Mouse (Mus musculus): Measurements from ENCODE around the gene A3galt2. TPM values are rescaled to one million over a fixed set of nuclear protein-coding genes. Genes with fewer than 3 reads are reported as not detected.

The A3galt2 gene
- total RNA-seq, 2 experiments from 2014 or later = 0.42 to 0.75 TPM

GRCm38 (mm10) chr4:128727019-128727720 lies 28.0 kb upstream of the A3galt2 start:
- intact Hi-C loops (cut with DNase I) = no loop called here
- DNase-seq (ENCODE audit: low spot score in 2 of 2) = peak; percentile 51 to 81

GRCm38 (mm10) chr4:128727721-128728430 lies 27.3 kb upstream of the A3galt2 start:
- intact Hi-C loops (cut with DNase I) = no loop called here

DNA sequence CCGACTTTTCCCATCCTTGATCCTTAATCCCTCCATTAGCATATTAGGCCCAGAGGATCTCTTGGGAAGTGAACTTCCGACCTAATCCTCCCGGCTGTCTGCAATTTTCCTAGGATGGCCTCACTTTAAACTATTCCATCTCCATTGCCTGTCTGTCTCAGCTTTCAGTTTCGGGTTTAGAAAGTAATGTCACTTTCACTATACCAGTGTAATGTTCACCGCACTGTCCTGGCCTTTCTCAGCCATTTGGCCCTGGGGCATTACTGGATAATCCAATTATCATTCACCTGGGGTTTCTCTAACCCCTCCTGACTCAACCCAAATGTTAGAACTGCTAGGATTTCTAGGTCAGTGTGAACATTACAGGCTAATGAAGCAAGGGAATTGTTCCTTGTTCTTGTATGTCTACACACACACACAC lies 26.7 kb upstream of the A3galt2 start:
- intact Hi-C loops (cut with DNase I) = no loop called here

More at GRCm38 (mm10) chr4:128727721-128728430, 27.3 kb upstream of the A3galt2 start:
- DNase-seq (ENCODE audit: low spot score in 2 of 2) = no peak

DNA sequence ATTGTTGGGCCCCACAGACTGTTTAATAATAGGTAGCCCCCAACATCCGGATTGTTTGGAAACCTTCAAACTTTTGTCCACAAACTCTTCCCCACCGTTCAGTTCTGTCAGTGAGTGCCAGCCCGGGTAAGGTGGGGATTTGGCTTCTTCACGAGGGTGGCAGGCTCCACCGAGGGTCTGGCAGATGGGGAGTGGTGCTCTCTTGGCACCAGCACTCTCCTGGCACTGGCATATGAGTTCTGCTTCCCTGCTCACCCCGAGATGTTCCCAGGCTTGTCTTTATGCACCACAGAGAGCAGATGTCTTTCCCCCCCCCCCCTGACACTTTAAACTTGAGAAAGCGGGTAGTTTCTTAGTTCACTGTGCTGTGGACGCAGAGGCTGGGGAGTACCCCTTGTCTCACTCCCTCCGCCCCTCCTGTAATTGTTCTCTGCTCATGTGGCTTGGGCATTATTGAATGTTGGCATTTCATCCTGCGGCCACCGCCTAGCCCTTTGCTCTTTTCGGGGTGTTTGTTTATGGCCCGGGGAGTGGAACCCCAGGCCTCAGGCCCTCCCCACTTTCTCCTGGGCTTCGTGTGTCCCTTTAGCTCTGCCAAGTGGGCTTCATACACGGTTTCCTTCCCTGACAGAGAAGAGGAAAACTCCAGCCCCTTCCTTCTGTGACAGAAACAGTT lies 26.0 kb upstream of the A3galt2 start:
- no peak for DNase-seq (ENCODE audit: low spot score in 2 of 2)
- intact Hi-C loops (cut with DNase I) = no loop called here

More for the DNA sequence above, 26.7 kb upstream of the A3galt2 start:
- DNase-seq (ENCODE audit: low spot score in 2 of 2) = no peak

DNA sequence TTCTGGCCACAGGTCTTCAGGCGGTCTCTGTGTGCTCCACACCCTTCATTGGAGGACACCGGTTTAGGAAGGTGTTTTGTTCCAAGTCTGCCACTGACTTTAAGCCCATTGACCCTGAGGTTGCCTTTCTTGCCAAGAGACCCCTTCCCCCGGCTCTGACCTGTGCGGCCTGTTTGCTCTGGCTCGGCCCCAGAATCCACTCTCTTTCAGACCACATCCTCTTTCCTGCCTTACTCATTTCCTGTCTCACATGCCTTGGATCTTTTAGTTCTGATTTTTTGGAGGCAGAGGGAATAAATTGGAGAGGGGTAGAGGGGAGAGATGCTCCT lies 25.5 kb upstream of the A3galt2 start:
- intact Hi-C loops (cut with DNase I) = no loop called here
- DNase-seq (ENCODE audit: low spot score in 2 of 2) = no peak

DNA sequence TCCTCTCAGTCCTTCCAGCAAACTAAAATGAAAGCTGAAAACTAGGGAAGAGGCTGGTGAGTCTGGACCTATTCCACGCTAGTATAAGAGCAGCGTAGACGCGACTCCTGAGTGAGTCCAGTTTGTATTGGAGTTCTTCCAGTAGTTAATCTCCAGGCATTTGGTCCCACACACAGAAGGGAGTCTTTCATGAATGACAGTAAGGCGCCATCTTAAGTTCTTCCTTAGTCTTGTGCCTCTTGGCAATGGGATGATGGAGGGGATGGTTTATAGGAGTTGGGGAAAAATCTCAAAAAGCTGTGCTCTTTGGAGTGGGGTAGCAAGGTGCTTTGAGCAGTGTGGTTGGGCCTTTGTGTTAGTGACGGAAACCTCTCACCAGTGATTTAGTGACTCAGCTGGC lies 24.9 kb upstream of the A3galt2 start:
- DNase-seq (ENCODE audit: low spot score in 2 of 2) = no peak
- intact Hi-C loops (cut with DNase I) = no loop called here

DNA sequence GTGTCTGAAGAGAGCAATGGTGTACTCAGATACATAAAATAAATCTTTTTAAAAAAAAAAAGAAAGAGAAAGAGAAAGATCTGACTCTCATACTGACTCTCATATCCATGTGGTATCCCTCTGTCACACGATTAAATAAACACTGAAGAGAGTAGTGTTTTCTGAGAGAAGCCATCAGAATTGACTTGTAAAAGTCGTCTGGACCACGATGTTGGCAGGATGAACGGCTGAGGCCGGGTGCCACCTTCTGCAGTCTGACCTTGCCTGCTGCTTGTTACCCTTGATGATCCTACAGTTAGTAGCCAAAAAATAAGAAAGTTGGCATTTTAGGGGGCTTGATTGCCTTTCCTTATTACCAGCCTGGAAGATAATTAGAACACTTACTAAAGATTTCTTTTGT lies 22.4 kb upstream of the A3galt2 start:
- no peak for DNase-seq (ENCODE audit: low spot score in 2 of 2)
- intact Hi-C loops (cut with DNase I) = no loop called here

GRCm38 (mm10) chr4:128733496-128733895 lies 21.7 kb upstream of the A3galt2 start:
- no peak for DNase-seq (ENCODE audit: low spot score in 2 of 2)
- intact Hi-C loops (cut with DNase I) = no loop called here

GRCm38 (mm10) chr4:128734217-128734616 lies 20.9 kb upstream of the A3galt2 start:
- peak; percentile 52 to 68 for DNase-seq (ENCODE audit: low spot score in 2 of 2)
- intact Hi-C loops (cut with DNase I) = no loop called here

- DNase-seq (ENCODE audit: low spot score in 2 of 2) = peak in 1 of 2 experiments; percentile 57
- intact Hi-C loops (cut with DNase I) = no loop called here
Measured at GRCm38 (mm10) chr4:128734721-128735671, 20.2 kb upstream of the A3galt2 start.

- DNase-seq (ENCODE audit: low spot score in 2 of 2) = no peak
- intact Hi-C loops (cut with DNase I) = no loop called here
Measured at GRCm38 (mm10) chr4:128737137-128737589, 18.0 kb upstream of the A3galt2 start.

- intact Hi-C loops (cut with DNase I) = no loop called here
- no peak for DNase-seq (ENCODE audit: low spot score in 2 of 2)
Measured at GRCm38 (mm10) chr4:128737825-128738610, 17.1 kb upstream of the A3galt2 start.

GRCm38 (mm10) chr4:128740878-128741277 lies 14.3 kb upstream of the A3galt2 start:
- intact Hi-C loops (cut with DNase I) = no loop called here
- DNase-seq (ENCODE audit: low spot score in 2 of 2) = no peak

- no peak for DNase-seq (ENCODE audit: low spot score in 2 of 2)
- intact Hi-C loops (cut with DNase I) = no loop called here
Measured at GRCm38 (mm10) chr4:128741906-128742305, 13.3 kb upstream of the A3galt2 start.

DNA sequence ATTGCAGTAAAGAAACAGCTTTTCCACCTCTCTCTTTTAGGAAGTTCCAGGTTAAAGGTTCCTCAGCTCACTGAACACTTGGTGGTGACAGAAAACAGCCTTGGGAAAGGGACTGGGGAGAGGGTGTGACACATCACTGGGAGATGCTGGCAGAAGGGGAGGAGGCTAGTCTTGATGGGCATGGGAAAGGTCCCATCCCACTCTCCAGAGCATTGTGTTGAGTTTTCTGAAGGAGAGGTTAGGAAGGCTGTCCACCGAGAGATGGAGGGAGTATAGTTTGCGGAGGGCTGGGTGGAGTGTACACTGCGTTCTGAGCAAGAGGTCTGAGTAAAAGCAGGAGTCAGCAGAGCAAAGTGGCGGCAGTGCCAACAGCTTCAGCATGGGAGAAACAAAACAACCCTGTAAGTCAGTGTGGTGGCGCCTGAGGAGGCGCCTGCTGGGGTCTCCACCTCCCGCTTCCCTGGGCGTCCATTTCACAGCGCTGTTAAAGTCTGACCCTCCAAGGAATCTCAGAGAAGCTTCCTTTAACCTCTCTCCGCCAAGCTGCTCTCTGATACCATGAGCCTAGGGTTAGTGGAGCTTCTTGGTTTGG lies 12.7 kb upstream of the A3galt2 start:
- intact Hi-C loops (cut with DNase I) = no loop called here
- no peak for DNase-seq (ENCODE audit: low spot score in 2 of 2)

DNA sequence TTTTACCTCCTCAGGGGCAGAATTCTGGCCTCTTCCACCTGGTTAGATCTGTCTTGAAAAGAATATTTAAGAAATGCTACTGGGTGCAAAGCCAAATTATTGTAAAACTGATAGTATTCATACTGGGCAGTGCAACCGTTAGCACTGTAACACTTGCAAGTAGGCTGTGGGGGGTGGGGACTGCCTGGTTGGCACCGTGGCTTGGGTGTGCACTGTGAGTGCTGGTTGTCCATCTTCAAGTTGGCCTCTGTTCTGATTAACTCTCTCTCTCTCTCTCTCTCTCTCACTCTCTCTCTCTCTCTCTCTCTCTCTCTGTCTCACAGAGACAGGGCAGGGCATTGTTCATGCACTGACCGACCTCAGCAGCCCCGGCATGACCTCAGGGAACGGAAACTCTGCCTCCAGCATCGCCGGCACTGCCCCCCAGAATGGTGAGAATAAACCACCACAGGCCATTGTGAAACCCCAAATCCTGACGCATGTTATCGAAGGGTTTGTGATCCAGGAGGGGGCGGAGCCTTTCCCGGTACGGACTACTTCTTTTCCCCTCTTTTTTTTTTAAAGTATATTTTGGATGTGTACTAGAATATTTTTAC lies 12.0 kb upstream of the A3galt2 start:
- intact Hi-C loops (cut with DNase I) = no loop called here
- DNase-seq (ENCODE audit: low spot score in 2 of 2) = no peak

- no peak for DNase-seq (ENCODE audit: low spot score in 2 of 2)
- intact Hi-C loops (cut with DNase I) = no loop called here
Measured at GRCm38 (mm10) chr4:128745160-128745559, 10.0 kb upstream of the A3galt2 start.

Measured in left cerebral cortex, postnatal 14 days (tissue).